Mouse (Mus musculus) heart, embryonic 16.5 days (tissue): Measurements from ENCODE around the gene Megf8. TPM values are rescaled to one million over a fixed set of nuclear protein-coding genes. Genes with fewer than 3 reads are reported as not detected.
A peak's percentile ranks its signal among the peaks of the same experiment; 100 is the strongest.

ENCODE experiments used
- ATAC-seq: fragments of 200-750 bp; cut with Nextera tagmentation; replicated peaks from 2 replicates; pipeline ENCODE4 v1.8.0; 2017; ENCODE audit warnings: moderate number of reproducible peaks; ENCODE audit not compliant: insufficient read depth, low FRiP score; ENCODE audit errors: extremely low read depth
- H3K27ac ChIP-seq: fragments of 300-500 bp; sonication (generic); 2 replicates; pipeline ENCODE4 v1.5.1; 2014; ENCODE audit warnings: mild to moderate bottlenecking, low read length, control low read depth, moderate library complexity
- H3K27me3 ChIP-seq: fragments of 300-500 bp; sonication (generic); 2 replicates; pipeline ENCODE4 v1.6.1; 2014; ENCODE audit warnings: low read length, mixed read lengths; ENCODE audit not compliant: control insufficient read depth, insufficient read depth
- H3K36me3 ChIP-seq: fragments of 300-500 bp; sonication (generic); 2 replicates; pipeline ENCODE4 v1.6.1; 2014; ENCODE audit not compliant: control insufficient read depth, insufficient read depth
- H3K4me1 ChIP-seq: fragments of 300-500 bp; sonication (generic); 2 replicates; pipeline ENCODE4 v1.6.1; 2014; ENCODE audit warnings: low read length, mixed read lengths; ENCODE audit not compliant: control insufficient read depth, insufficient read depth
- H3K4me2 ChIP-seq: fragments of 300-500 bp; sonication (generic); 2 replicates; pipeline ENCODE4 v1.6.1; 2014; ENCODE audit warnings: low read depth, mild to moderate bottlenecking, control low read depth, low read length
- H3K4me3 ChIP-seq: fragments of 300-500 bp; sonication (generic); 2 replicates; pipeline ENCODE4 v1.5.1; 2014; ENCODE audit warnings: mild to moderate bottlenecking, control low read depth, low read length
- H3K9ac ChIP-seq: fragments of 300-500 bp; sonication (generic); 2 replicates; pipeline ENCODE4 v1.6.1; 2014; ENCODE audit warnings: low read length, control low read depth
- H3K9me3 ChIP-seq: fragments of 300-500 bp; sonication (generic); replicated peaks from 2 replicates; pipeline ENCODE4 v1.6.1; 2016; ENCODE audit warnings: low read length; ENCODE audit not compliant: control insufficient read depth
- WGBS: fragments of 180-500 bp; shearing (Covaris S2); extraction: QIAGEN DNeasy Blood & Tissue Kit; methylation state at CpG from one replicate; pipeline ENCODE4 v1.1.7; 2014; 5-methylcytosine and 5-hydroxymethylcytosine counted together
- polyA plus RNA-seq: library from polyadenylated mRNA; unstranded; fragments of >200 nt; fragmentation: Nextera tagmentation; extraction: Ambion mirVana; gene quantifications from 2 replicates; pipeline ENCODE4 v1.2.1, GENCODE M21; 2015

Megf8 gene
- polyA plus RNA-seq, 1 experiment from 2014 or later: 7.4 TPM

DNA sequence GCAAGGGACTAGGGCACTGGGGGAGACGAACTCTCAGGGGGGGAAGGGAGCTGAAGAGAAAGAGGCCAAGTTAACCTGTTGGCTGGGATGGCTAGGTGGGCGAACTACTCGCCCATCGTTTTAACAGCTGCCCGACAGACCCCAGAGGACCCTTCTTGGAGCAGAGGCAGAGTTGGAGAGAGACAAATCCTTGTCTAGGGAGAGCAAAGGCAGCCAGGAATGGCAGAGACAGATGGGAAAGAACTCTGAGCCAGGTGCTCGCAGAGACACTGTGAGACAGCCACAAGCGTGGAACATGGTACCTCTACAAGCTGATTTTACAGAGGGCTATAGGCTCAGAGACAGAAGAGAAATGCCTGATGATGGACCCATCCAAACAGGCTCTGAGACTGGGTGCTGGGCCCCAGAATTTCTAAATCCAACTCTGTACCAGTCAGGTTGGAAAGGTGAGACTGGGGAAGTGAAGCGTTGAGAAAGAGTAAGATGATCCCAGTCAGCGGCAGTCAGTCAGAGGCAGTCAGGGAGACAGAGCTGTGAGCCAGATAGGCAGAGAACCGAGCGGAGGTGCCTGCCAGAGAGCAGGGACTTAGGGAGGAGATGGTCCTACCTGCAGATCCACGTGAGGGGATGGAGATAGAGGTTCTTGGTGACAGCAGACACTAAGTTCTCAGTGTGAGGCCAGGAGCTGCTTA, 52.2 kb downstream of the Megf8 start, which contains the start of gene Cnfn:
Cnfn (minus strand) TSS at position 667 of the 692 bp plus-strand sequence.
- no peak within 1 kb of the TSS for H3K27ac ChIP-seq
- no peak within 1 kb of the TSS for H3K4me2 ChIP-seq
- no peak within 1 kb of the TSS for H3K9ac ChIP-seq
- H3K9me3 ChIP-seq: no peaks in the 10 kb centered on the region
- no peak for ATAC-seq
- peaks cover 44% of the 10 kb centered on the region for H3K27me3 ChIP-seq
- no peak within 1 kb of the TSS for H3K4me3 ChIP-seq
- H3K36me3 ChIP-seq: no peaks in the 10 kb centered on the region
- H3K4me1 ChIP-seq: 0 out of 2 replicates have a peak, but pooled peaks cover 2% of the 10 kb centered on the region
- WGBS: 48% methylated on average over 12 of the region's 12 CpGs

DNA sequence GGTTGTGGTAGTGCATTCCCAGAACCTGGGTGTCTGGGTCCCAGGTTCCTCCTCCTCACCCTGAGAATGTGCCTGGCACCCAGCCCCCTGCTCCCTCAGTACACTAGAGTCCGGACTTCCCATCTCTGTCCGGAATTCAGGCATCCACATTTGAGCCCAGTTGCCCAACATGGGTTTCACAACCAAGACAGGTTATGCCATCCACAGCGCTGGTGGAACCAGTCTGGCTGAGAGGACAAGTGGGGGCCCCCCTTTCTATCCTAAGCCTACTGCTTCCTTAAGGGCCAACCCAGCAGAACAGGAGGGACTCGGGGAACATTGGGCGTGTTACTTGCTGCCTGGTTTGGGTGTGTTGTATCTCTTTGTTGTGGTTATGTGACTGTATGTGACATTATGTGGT, 55.5 kb downstream of the Megf8 start:
- no peak for ATAC-seq
- peaks cover 13% of the 10 kb centered on the region for H3K4me1 ChIP-seq

GRCm38 (mm10) chr7:25376556-25376955, 59.6 kb downstream of the Megf8 start:
- no peaks in the 10 kb centered on the region for H3K27me3 ChIP-seq
- peak overlapping the region; percentile 62 for H3K9ac ChIP-seq
- WGBS: 2% methylated on average over 17 of the region's 17 CpGs
- peaks cover 25% of the 10 kb centered on the region for H3K4me1 ChIP-seq
- no peak overlapping the region for H3K27ac ChIP-seq
- H3K4me3 ChIP-seq: peak overlapping the region; percentile 54
- peak overlapping the region; percentile 62 for H3K4me2 ChIP-seq
- peak; percentile 69 for ATAC-seq
- no peaks in the 10 kb centered on the region for H3K36me3 ChIP-seq
- H3K9me3 ChIP-seq: no peaks in the 10 kb centered on the region

More for the DNA sequence above, 55.5 kb downstream of the Megf8 start:
- Histone ChIP-seq H3K4me2 (no peak overlapping the region), H3K36me3 (no peaks in the 10 kb centered on the region), H3K9me3 (no peaks in the 10 kb centered on the region), H3K27ac (no peak overlapping the region), H3K4me3 (no peak overlapping the region), H3K27me3 (peaks cover 26% of the 10 kb centered on the region), H3K9ac (no peak overlapping the region)
- WGBS: 81% methylated on average over 5 of the region's 5 CpGs

DNA sequence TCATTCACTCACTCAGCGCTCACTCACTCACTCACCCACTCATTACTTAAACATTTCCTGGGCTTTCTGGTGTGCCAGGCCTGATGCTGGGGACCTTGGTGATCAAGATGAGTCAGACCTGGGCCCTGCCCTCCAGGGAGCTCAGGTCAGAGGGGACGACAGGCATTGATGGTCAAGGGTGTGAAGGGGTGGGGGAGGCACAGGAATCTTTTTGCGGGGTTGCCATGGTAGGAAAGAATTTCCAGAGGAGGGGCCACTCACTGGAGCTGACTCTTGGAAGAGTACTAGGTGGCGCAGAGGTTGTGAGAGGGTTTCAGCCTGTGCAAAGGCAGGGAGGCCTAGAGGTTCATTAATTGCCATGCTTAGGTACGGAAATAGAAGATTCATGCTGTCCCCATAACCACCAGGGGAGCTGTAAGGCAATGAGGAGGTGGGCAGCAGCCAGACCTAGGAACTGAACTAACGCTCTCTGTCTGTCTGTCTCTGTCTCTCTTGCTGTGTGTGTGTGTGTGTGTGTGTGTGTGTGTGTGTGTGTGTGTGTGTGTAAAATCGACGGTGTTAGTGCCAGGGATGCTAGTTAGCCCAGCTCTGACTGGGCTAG, 60.2 kb downstream of the Megf8 start:
- Histone ChIP-seq H3K27ac (0 out of 2 replicates have a peak overlapping the region, but pooled peaks have one; percentile 4), H3K36me3 (peaks cover 3% of the 10 kb centered on the region; the same call in 1 of the 2 replicates)
- 29% methylated on average over 8 of the region's 8 CpGs for WGBS

GRCm38 (mm10) chr7:25378181-25379100, 61.5 kb downstream of the Megf8 start:
- Histone ChIP-seq H3K4me2 (no peak overlapping the region), H3K4me1 (peaks cover 25% of the 10 kb centered on the region), H3K9ac (no peak overlapping the region), H3K27ac (no peak overlapping the region), H3K36me3 (peaks cover 8% of the 10 kb centered on the region; the same call in 1 of the 2 replicates), H3K27me3 (no peaks in the 10 kb centered on the region), H3K4me3 (no peak overlapping the region), H3K9me3 (no peaks in the 10 kb centered on the region)
- ATAC-seq: no peak
- 81% methylated on average over 13 of the region's 13 CpGs for WGBS

More for the DNA sequence above, 60.2 kb downstream of the Megf8 start:
- peaks cover 25% of the 10 kb centered on the region for H3K4me1 ChIP-seq
- peak overlapping the region; percentile 62 for H3K4me2 ChIP-seq
- H3K4me3 ChIP-seq: peak overlapping the region; percentile 54
- H3K9ac ChIP-seq: peak overlapping the region; percentile 62
- ATAC-seq: no peak
- H3K9me3 ChIP-seq: no peaks in the 10 kb centered on the region
- H3K27me3 ChIP-seq: no peaks in the 10 kb centered on the region

DNA sequence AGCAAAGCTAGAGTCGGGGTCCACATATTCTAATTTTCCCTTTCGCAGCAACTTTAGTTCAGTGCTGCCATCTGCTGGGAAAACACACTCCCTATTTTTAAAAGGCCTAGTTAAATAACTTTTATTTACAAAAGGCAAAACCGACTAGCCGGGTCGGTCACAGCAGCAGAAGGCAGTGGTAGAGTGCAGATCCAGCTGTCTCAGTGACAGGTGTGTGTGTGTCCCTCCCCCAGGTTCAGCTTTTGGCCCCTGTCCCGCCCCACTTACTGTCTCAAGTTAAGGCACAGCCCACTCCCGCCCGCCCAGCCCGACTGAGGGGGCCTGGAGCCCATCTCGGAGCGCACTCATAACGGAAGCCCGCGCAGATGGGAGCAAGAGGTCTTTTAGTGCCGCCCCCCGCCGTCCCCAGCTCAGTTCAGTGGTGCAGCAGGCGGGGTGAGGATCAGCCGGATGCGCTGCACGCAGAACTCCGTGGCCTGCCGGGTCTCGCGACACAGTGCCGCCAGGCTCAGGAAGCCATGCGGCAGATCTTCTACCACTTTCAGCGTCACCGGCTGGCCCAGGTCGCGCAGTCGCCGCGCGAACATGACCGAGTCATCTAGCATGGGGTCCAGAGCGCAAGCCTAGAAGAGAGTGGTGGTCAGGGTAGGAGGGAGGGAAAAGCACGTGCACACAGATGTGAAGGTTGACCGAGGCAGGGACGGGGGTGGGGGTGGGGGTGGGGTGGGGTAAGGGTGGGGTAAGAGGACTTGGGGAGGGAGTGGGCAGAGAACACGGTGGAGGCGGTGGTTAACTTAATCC, 62.8 kb downstream of the Megf8 start:
- Histone ChIP-seq H3K9me3 (no peaks in the 10 kb centered on the region), H3K9ac (peak overlapping the region; percentile 75), H3K27ac (peak overlapping the region; percentile 63), H3K36me3 (peaks cover 11% of the 10 kb centered on the region; the same call in 1 of the 2 replicates), H3K27me3 (no peaks in the 10 kb centered on the region), H3K4me2 (peak overlapping the region; percentile 83), H3K4me3 (peak overlapping the region; percentile 52), H3K4me1 (peaks cover 25% of the 10 kb centered on the region)
- peak; percentile 70 for ATAC-seq
- WGBS: 5% methylated on average over 42 of the region's 42 CpGs

GRCm38 (mm10) chr7:25380392-25381283, 63.7 kb downstream of the Megf8 start:
- ATAC-seq: no peak
- WGBS: 60% methylated on average over 18 of the region's 18 CpGs
- H3K4me3 ChIP-seq: peak overlapping the region; percentile 52
- H3K4me2 ChIP-seq: peak overlapping the region; percentile 83
- peak overlapping the region; percentile 75 for H3K9ac ChIP-seq
- no peaks in the 10 kb centered on the region for H3K9me3 ChIP-seq
- H3K27ac ChIP-seq: no peak overlapping the region; the same call in 1 of the 2 replicates
- H3K4me1 ChIP-seq: peaks cover 30% of the 10 kb centered on the region
- H3K36me3 ChIP-seq: peaks cover 16% of the 10 kb centered on the region; the same call in 1 of the 2 replicates
- no peaks in the 10 kb centered on the region for H3K27me3 ChIP-seq
